Mouse (Mus musculus): Measurements from ENCODE around the gene Cldn12. TPM values are rescaled to one million over a fixed set of nuclear protein-coding genes. Genes with fewer than 3 reads are reported as not detected.

Cldn12 gene
- polyA plus RNA-seq (2012; rRNA removed), result 7.9 and 13.4 TPM in 2 replicates

GRCm38 (mm10) chr5:5514196-5515076 lies at the start of gene Cldn12:
TSS of gene Cldn12 (minus strand) at chr5:5514958.
- Histone ChIP-seq H3K36me3 (ENCODE audit: control insufficient read depth, insufficient read depth, low read length) (0 out of 2 replicates have a peak, but pooled peaks cover 1% of the 10 kb centered on the region), H3K4me3 (ENCODE audit: low read depth, low read length) (peak within 1 kb of the TSS; percentile 91), H3K27ac (ENCODE audit: insufficient read depth, low read depth, low read length) (peak within 1 kb of the TSS; percentile 87), H3K27me3 (ENCODE audit: control insufficient read depth, insufficient read depth, low read length) (no peaks in the 10 kb centered on the region), H3K4me1 (ENCODE audit: control insufficient read depth, insufficient read depth, insufficient read length, low read length) (no peaks in the 10 kb centered on the region)
- under 1% methylated on average over 79 of the region's 79 CpGs for WGBS
- TF ChIP-seq POLR2A (IDR thresholded peaks at IDR 0.05; ENCODE audit: low read depth, low read length) (peak; percentile 74), CTCF (IDR thresholded peaks at IDR 0.05; ENCODE audit: extremely low read depth, insufficient read length, insufficient replicate concordance, low read depth, low read length) (no peak)

GRCm38 (mm10) chr5:5562435-5562834 lies 47.7 kb upstream of the Cldn12 start:
- no peak for TF ChIP-seq POLR2A (IDR thresholded peaks at IDR 0.05; ENCODE audit: low read depth, low read length)
- no peak for TF ChIP-seq CTCF (IDR thresholded peaks at IDR 0.05; ENCODE audit: extremely low read depth, insufficient read length, insufficient replicate concordance, low read depth, low read length)
- H3K27ac ChIP-seq (ENCODE audit: insufficient read depth, low read depth, low read length), result no peak overlapping the region
- H3K27me3 ChIP-seq (ENCODE audit: control insufficient read depth, insufficient read depth, low read length), result no peaks in the 10 kb centered on the region
- H3K4me1 ChIP-seq (ENCODE audit: control insufficient read depth, insufficient read depth, insufficient read length, low read length), result peaks cover 2% of the 10 kb centered on the region; the same call in 1 of the 2 replicates
- no peak overlapping the region for H3K4me3 ChIP-seq (ENCODE audit: low read depth, low read length)
- no peaks in the 10 kb centered on the region for H3K36me3 ChIP-seq (ENCODE audit: control insufficient read depth, insufficient read depth, low read length)
- WGBS, result 73% methylated on average over 3 of the region's 3 CpGs

GRCm38 (mm10) chr5:5561041-5561706 lies 46.4 kb upstream of the Cldn12 start:
- no peak overlapping the region for H3K4me3 ChIP-seq (ENCODE audit: low read depth, low read length)
- TF ChIP-seq POLR2A (IDR thresholded peaks at IDR 0.05; ENCODE audit: low read depth, low read length) (no peak), CTCF (IDR thresholded peaks at IDR 0.05; ENCODE audit: extremely low read depth, insufficient read length, insufficient replicate concordance, low read depth, low read length) (no peak)
- H3K36me3 ChIP-seq (ENCODE audit: control insufficient read depth, insufficient read depth, low read length), result no peaks in the 10 kb centered on the region
- no peaks in the 10 kb centered on the region for H3K27me3 ChIP-seq (ENCODE audit: control insufficient read depth, insufficient read depth, low read length)
- H3K4me1 ChIP-seq (ENCODE audit: control insufficient read depth, insufficient read depth, insufficient read length, low read length), result peaks cover 2% of the 10 kb centered on the region; the same call in 1 of the 2 replicates
- H3K27ac ChIP-seq (ENCODE audit: insufficient read depth, low read depth, low read length), result no peak overlapping the region
- WGBS, result 65% methylated on average over 4 of the region's 4 CpGs

GRCm38 (mm10) chr5:5559798-5560197 lies 45.0 kb upstream of the Cldn12 start:
- TF ChIP-seq CTCF (IDR thresholded peaks at IDR 0.05; ENCODE audit: extremely low read depth, insufficient read length, insufficient replicate concordance, low read depth, low read length) (no peak), POLR2A (IDR thresholded peaks at IDR 0.05; ENCODE audit: low read depth, low read length) (no peak)
- WGBS, result 35% methylated on average over 8 of the region's 8 CpGs

GRCm38 (mm10) chr5:5559079-5559740 lies 44.5 kb upstream of the Cldn12 start, which contains the start of gene Gtpbp10:
TSS of gene Gtpbp10 (minus strand) at chr5:5559538.
- Histone ChIP-seq H3K27me3 (ENCODE audit: control insufficient read depth, insufficient read depth, low read length) (no peaks in the 10 kb centered on the region), H3K27ac (ENCODE audit: insufficient read depth, low read depth, low read length) (no peak within 1 kb of the TSS), H3K36me3 (ENCODE audit: control insufficient read depth, insufficient read depth, low read length) (peaks cover 6% of the 10 kb centered on the region), H3K4me3 (ENCODE audit: low read depth, low read length) (peak within 1 kb of the TSS; percentile 85), H3K4me1 (ENCODE audit: control insufficient read depth, insufficient read depth, insufficient read length, low read length) (peaks cover 2% of the 10 kb centered on the region; the same call in 1 of the 2 replicates)
- under 1% methylated on average over 43 of the region's 43 CpGs for WGBS
- TF ChIP-seq CTCF (IDR thresholded peaks at IDR 0.05; ENCODE audit: extremely low read depth, insufficient read length, insufficient replicate concordance, low read depth, low read length) (no peak), POLR2A (IDR thresholded peaks at IDR 0.05; ENCODE audit: low read depth, low read length) (peak; percentile 81; the same call in 1 of the 2 replicates)

More at GRCm38 (mm10) chr5:5559798-5560197, 45.0 kb upstream of the Cldn12 start:
- Histone ChIP-seq H3K27me3 (ENCODE audit: control insufficient read depth, insufficient read depth, low read length) (no peaks in the 10 kb centered on the region), H3K27ac (ENCODE audit: insufficient read depth, low read depth, low read length) (no peak overlapping the region), H3K4me3 (ENCODE audit: low read depth, low read length) (peak overlapping the region; percentile 85), H3K4me1 (ENCODE audit: control insufficient read depth, insufficient read depth, insufficient read length, low read length) (peaks cover 2% of the 10 kb centered on the region; the same call in 1 of the 2 replicates), H3K36me3 (ENCODE audit: control insufficient read depth, insufficient read depth, low read length) (peaks cover 2% of the 10 kb centered on the region; the same call in 1 of the 2 replicates)

GRCm38 (mm10) chr5:5551110-5551509 lies 36.4 kb upstream of the Cldn12 start:
- 100% methylated on average over 1 of the region's 1 CpGs for WGBS
- Histone ChIP-seq H3K4me3 (ENCODE audit: low read depth, low read length) (no peak overlapping the region), H3K36me3 (ENCODE audit: control insufficient read depth, insufficient read depth, low read length) (peaks cover 32% of the 10 kb centered on the region), H3K27ac (ENCODE audit: insufficient read depth, low read depth, low read length) (no peak overlapping the region), H3K4me1 (ENCODE audit: control insufficient read depth, insufficient read depth, insufficient read length, low read length) (no peaks in the 10 kb centered on the region), H3K27me3 (ENCODE audit: control insufficient read depth, insufficient read depth, low read length) (no peaks in the 10 kb centered on the region)
- TF ChIP-seq POLR2A (IDR thresholded peaks at IDR 0.05; ENCODE audit: low read depth, low read length), result no peak
- no peak for TF ChIP-seq CTCF (IDR thresholded peaks at IDR 0.05; ENCODE audit: extremely low read depth, insufficient read length, insufficient replicate concordance, low read depth, low read length)

Data from small intestine, adult 2 months (tissue).